Mouse (Mus musculus): ENCODE measurements around the gene Cyp3a25. TPM values are rescaled to one million over a fixed set of nuclear protein-coding genes. Genes with fewer than 3 reads are reported as not detected.
"Not testable (repeated sequence)": the region's sequence is repeated elsewhere in the genome, so short reads cannot be mapped to it uniquely, and the experiment has no call there.

Cyp3a25 gene
- polyA plus RNA-seq (2015; fragmentation: Nextera tagmentation; extraction: Ambion mirVana), result not detected in 2 replicates

DNA sequence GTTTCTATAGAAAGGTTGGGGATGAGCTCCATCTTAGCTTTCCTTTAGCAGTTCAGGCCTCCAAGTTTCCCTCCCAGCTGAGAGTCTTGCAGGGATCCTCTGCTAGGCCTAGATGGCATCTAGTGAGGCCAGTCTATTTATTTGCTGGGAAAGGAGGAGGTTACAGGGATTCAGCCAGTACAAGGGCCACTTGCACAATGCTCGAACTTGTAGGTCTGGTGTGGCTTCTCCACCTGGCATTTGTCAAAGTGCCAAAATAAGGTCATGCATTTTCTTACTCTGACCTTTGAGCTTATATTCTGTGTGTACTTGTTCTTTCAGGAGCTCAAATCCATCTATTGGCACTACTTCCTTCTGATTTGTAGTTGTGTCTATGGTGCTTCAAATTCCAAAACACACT is at the start of gene Cyp3a25:
Cyp3a25 (minus strand) TSS at position 110 of the 400 bp plus-strand sequence.
- H3K4me2 ChIP-seq (replicated peaks); H3K36me3 ChIP-seq; H3K4me1 ChIP-seq; H3K4me3 ChIP-seq; H3K27ac ChIP-seq; H3K9ac ChIP-seq; ATAC-seq (ENCODE audit: low FRiP score, low read depth); H3K27me3 ChIP-seq: not testable (repeated sequence)
- H3K9me3 ChIP-seq, result peaks cover 17% of the 10 kb centered on the region
- 75% methylated on average over 1 of the region's 1 CpGs for WGBS

- WGBS, result 42% methylated on average over 4 of the region's 4 CpGs
- Histone ChIP-seq H3K4me1 (no peaks in the 10 kb centered on the region), H3K27me3 (no peaks in the 10 kb centered on the region), H3K27ac (no peak overlapping the region), H3K4me2 (replicated peaks) (no peak overlapping the region), H3K9me3 (peaks cover 31% of the 10 kb centered on the region), H3K9ac (no peak overlapping the region), H3K4me3 (no peak overlapping the region), H3K36me3 (no peaks in the 10 kb centered on the region)
- no peak for ATAC-seq (ENCODE audit: low FRiP score, low read depth)
Observed at GRCm38 (mm10) chr5:146021136-146021535, 11.7 kb upstream of the Cyp3a25 start.

- H3K27ac ChIP-seq, result no peak overlapping the region
- no peaks in the 10 kb centered on the region for H3K36me3 ChIP-seq
- H3K27me3 ChIP-seq, result no peaks in the 10 kb centered on the region
- 82% methylated on average over 5 of the region's 5 CpGs for WGBS
- ATAC-seq (ENCODE audit: low FRiP score, low read depth), result no peak
- H3K9ac ChIP-seq, result no peak overlapping the region
- no peak overlapping the region for H3K4me2 ChIP-seq (replicated peaks)
- H3K9me3 ChIP-seq, result peaks cover 41% of the 10 kb centered on the region
- H3K4me1 ChIP-seq, result no peaks in the 10 kb centered on the region
- no peak overlapping the region for H3K4me3 ChIP-seq
Observed at GRCm38 (mm10) chr5:146018275-146018674, 8.9 kb upstream of the Cyp3a25 start.

DNA sequence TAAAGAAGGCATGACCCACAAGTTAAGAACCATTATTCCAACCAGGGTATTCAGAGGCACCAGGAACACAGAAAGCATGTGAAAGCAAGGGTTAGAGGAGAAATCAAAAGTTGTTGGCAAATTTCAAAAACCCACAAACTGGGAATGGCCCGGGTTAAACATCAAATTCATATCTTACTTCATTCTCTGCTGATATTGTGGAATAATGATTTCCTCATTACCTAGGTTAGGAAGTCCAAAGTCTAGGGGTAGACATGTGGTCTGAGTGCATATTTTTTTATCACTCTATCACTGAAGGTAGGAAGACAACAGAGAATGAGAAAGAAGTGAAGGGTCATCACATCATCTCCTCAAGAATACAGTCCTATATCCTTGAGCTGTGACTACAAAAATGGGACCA is 1.8 kb upstream of the Cyp3a25 start:
- WGBS, result 85% methylated on average over 1 of the region's 1 CpGs
- no peaks in the 10 kb centered on the region for H3K4me1 ChIP-seq
- no peak overlapping the region for H3K27ac ChIP-seq
- no peak overlapping the region for H3K4me2 ChIP-seq (replicated peaks)
- H3K9ac ChIP-seq, result no peak overlapping the region
- ATAC-seq (ENCODE audit: low FRiP score, low read depth), result no peak
- H3K27me3 ChIP-seq, result no peaks in the 10 kb centered on the region
- no peaks in the 10 kb centered on the region for H3K36me3 ChIP-seq
- H3K4me3 ChIP-seq, result no peak overlapping the region
- peaks cover 27% of the 10 kb centered on the region for H3K9me3 ChIP-seq

- ATAC-seq (ENCODE audit: low FRiP score, low read depth), result no peak
- no peak overlapping the region for H3K4me2 ChIP-seq (replicated peaks)
- H3K27ac ChIP-seq, result no peak overlapping the region
- no peaks in the 10 kb centered on the region for H3K27me3 ChIP-seq
- H3K36me3 ChIP-seq, result no peaks in the 10 kb centered on the region
- H3K9me3 ChIP-seq, result peaks cover 40% of the 10 kb centered on the region
- no peak overlapping the region for H3K9ac ChIP-seq
- no peak overlapping the region for H3K4me3 ChIP-seq
- H3K4me1 ChIP-seq, result no peaks in the 10 kb centered on the region
Observed at GRCm38 (mm10) chr5:145967080-145967479, 42.3 kb downstream of the Cyp3a25 start.

Other genes with a start within 250 kb of the Cyp3a25 start
- not detected in 2 replicates for gene Cyp3a44, start 203.7 kb downstream of the Cyp3a25 start, polyA plus RNA-seq (2015; fragmentation: Nextera tagmentation; extraction: Ambion mirVana)
- not detected in 2 replicates for gene Cyp3a11, start 129.7 kb downstream of the Cyp3a25 start, polyA plus RNA-seq (2015; fragmentation: Nextera tagmentation; extraction: Ambion mirVana)
- gene Cyp3a59, start 69.6 kb upstream of the Cyp3a25 start, polyA plus RNA-seq (2015; fragmentation: Nextera tagmentation; extraction: Ambion mirVana), result not detected in 2 replicates
- gene Gm5565, start 150.9 kb upstream of the Cyp3a25 start, polyA plus RNA-seq (2015; fragmentation: Nextera tagmentation; extraction: Ambion mirVana), result not detected in 2 replicates
- gene Gm6309, start 161.1 kb upstream of the Cyp3a25 start, polyA plus RNA-seq (2015; fragmentation: Nextera tagmentation; extraction: Ambion mirVana), result not detected in 2 replicates
- not detected in 2 replicates for gene 1700001J03Rik, start 175.7 kb upstream of the Cyp3a25 start, polyA plus RNA-seq (2015; fragmentation: Nextera tagmentation; extraction: Ambion mirVana)
- 40.1 and 40.3 TPM in 2 replicates for gene Rnf6, start 211.9 kb upstream of the Cyp3a25 start, polyA plus RNA-seq (2015; fragmentation: Nextera tagmentation; extraction: Ambion mirVana)
- 21.0 and 21.5 TPM in 2 replicates for gene Cdk8, start 221.6 kb upstream of the Cyp3a25 start, polyA plus RNA-seq (2015; fragmentation: Nextera tagmentation; extraction: Ambion mirVana)